Mouse (Mus musculus) ES-Bruce4 (cell line): ENCODE measurements around the gene Was. TPM values are rescaled to one million over a fixed set of nuclear protein-coding genes. Genes with fewer than 3 reads are reported as not detected.
A peak's percentile ranks its signal among the peaks of the same experiment; 100 is the strongest.

Experiments used
- H3K27ac ChIP-seq: 2 replicates; pipeline ENCODE4 v1.5.1; 2012; ENCODE audit warnings: low read length, inconsistent platforms; ENCODE audit not compliant: insufficient read depth
- H3K27me3 ChIP-seq: 2 replicates; pipeline ENCODE4 v1.6.1; 2012; ENCODE audit warnings: mild to moderate bottlenecking, low read length, inconsistent platforms; ENCODE audit not compliant: control insufficient read depth, poor library complexity, insufficient read depth, severe bottlenecking
- H3K36me3 ChIP-seq: 2 replicates; pipeline ENCODE4 v1.6.1; 2012; ENCODE audit warnings: inconsistent platforms, mild to moderate bottlenecking, low read length, moderate library complexity; ENCODE audit not compliant: control insufficient read depth, poor library complexity, insufficient read depth, severe bottlenecking
- H3K4me1 ChIP-seq: one replicate; pipeline ENCODE4 v1.8.1; 2011; ENCODE audit warnings: low read length; ENCODE audit not compliant: control insufficient read depth, insufficient read depth
- H3K4me3 ChIP-seq: 2 replicates; pipeline ENCODE4 v1.5.1; 2011; ENCODE audit warnings: low read depth, mild to moderate bottlenecking, low read length
- H3K9ac ChIP-seq: 2 replicates; pipeline ENCODE4 v1.6.1; 2012; ENCODE audit warnings: low read depth, mild to moderate bottlenecking, inconsistent platforms; ENCODE audit not compliant: poor library complexity, severe bottlenecking
- H3K9me3 ChIP-seq: replicated peaks from 2 replicates; pipeline ENCODE4 v1.6.1; 2012; ENCODE audit warnings: mild to moderate bottlenecking, low read length, inconsistent platforms; ENCODE audit not compliant: control insufficient read depth, poor library complexity, insufficient read depth, severe bottlenecking
- CTCF ChIP-seq: IDR thresholded peaks from one replicate; pipeline ENCODE4 v1.8.1; 2011; ENCODE audit warnings: low read depth, low read length
- EP300 ChIP-seq: IDR thresholded peaks from 2 replicates; pipeline ENCODE4 v1.6.1; 2011; ENCODE audit warnings: low read depth, low read length; ENCODE audit not compliant: insufficient read depth
- POLR2A ChIP-seq: IDR thresholded peaks from one replicate; pipeline ENCODE4 v1.8.1; 2011; ENCODE audit warnings: low read length; ENCODE audit not compliant: insufficient read depth
- polyA plus RNA-seq: library from polyadenylated mRNA; stranded (reverse); fragments of >200 nt; gene quantifications from 2 replicates; pipeline ENCODE4 v1.2.4, GENCODE M21; 2011; ENCODE audit warnings: low read depth; ENCODE audit not compliant: missing spikeins, insufficient read depth, insufficient read length

Was gene
- polyA plus RNA-seq, result 0.62 and 0.66 TPM in 2 replicates

- no peaks in the 10 kb centered on the region for H3K4me1 ChIP-seq
- H3K27me3 ChIP-seq, result no peaks in the 10 kb centered on the region
- H3K27ac ChIP-seq, result no peak within 1 kb of the TSS
- H3K9me3 ChIP-seq, result no peaks in the 10 kb centered on the region
- H3K36me3 ChIP-seq, result no peaks in the 10 kb centered on the region
- TF ChIP-seq EP300 (no peak), CTCF (no peak), POLR2A (no peak)
- H3K4me3 ChIP-seq, result no peak within 1 kb of the TSS; the same call in 1 of the 2 replicates
- no peak within 1 kb of the TSS for H3K9ac ChIP-seq
These were observed at the start of gene Was for GRCm38 (mm10) chrX:8090346-8090953. Gene Was, minus strand, starts transcription at chrX:8090498.

- Histone ChIP-seq H3K36me3 (peaks cover 48% of the 10 kb centered on the region), H3K27ac (no peak overlapping the region), H3K4me3 (no peak overlapping the region), H3K4me1 (no peaks in the 10 kb centered on the region), H3K9ac (no peak overlapping the region), H3K27me3 (no peaks in the 10 kb centered on the region), H3K9me3 (no peaks in the 10 kb centered on the region)
- TF ChIP-seq POLR2A, result no peak
- no peak for TF ChIP-seq CTCF
- TF ChIP-seq EP300, result no peak
These were observed 49.2 kb upstream of the Was start for GRCm38 (mm10) chrX:8139480-8139879.

GRCm38 (mm10) chrX:8135886-8136285, 45.6 kb upstream of the Was start:
- H3K27me3 ChIP-seq, result no peaks in the 10 kb centered on the region
- no peaks in the 10 kb centered on the region for H3K9me3 ChIP-seq
- TF ChIP-seq EP300, result no peak
- TF ChIP-seq CTCF, result no peak
- TF ChIP-seq POLR2A, result no peak
- H3K9ac ChIP-seq, result no peak overlapping the region
- no peaks in the 10 kb centered on the region for H3K4me1 ChIP-seq
- H3K4me3 ChIP-seq, result no peak overlapping the region
- no peak overlapping the region for H3K27ac ChIP-seq
- H3K36me3 ChIP-seq, result peaks cover 18% of the 10 kb centered on the region

- no peaks in the 10 kb centered on the region for H3K27me3 ChIP-seq
- H3K4me1 ChIP-seq, result no peaks in the 10 kb centered on the region
- peak within 1 kb of the TSS; percentile 80 for H3K4me3 ChIP-seq
- H3K9me3 ChIP-seq, result no peaks in the 10 kb centered on the region
- H3K36me3 ChIP-seq, result no peaks in the 10 kb centered on the region; the same call in 1 of the 2 replicates
- TF ChIP-seq CTCF (no peak), POLR2A (no peak), EP300 (no peak)
- peak within 1 kb of the TSS; percentile 19; the same call in 1 of the 2 replicates for H3K9ac ChIP-seq
- no peak within 1 kb of the TSS for H3K27ac ChIP-seq
These were observed 42.0 kb upstream of the Was start, which contains the start of gene Wdr13 for GRCm38 (mm10) chrX:8132017-8132976. Gene Wdr13, minus strand, starts transcription at chrX:8132892.

GRCm38 (mm10) chrX:8131393-8131792, 41.1 kb upstream of the Was start:
- Histone ChIP-seq H3K9ac (peak overlapping the region; percentile 23; the same call in 1 of the 2 replicates), H3K27ac (no peak overlapping the region), H3K4me1 (no peaks in the 10 kb centered on the region), H3K9me3 (no peaks in the 10 kb centered on the region), H3K4me3 (peak overlapping the region; percentile 63), H3K36me3 (no peaks in the 10 kb centered on the region), H3K27me3 (no peaks in the 10 kb centered on the region)
- TF ChIP-seq POLR2A (no peak), EP300 (no peak), CTCF (no peak)

GRCm38 (mm10) chrX:8125235-8125634, 34.9 kb upstream of the Was start:
- no peaks in the 10 kb centered on the region for H3K9me3 ChIP-seq
- TF ChIP-seq CTCF (no peak), POLR2A (no peak), EP300 (no peak)
- no peak overlapping the region for H3K4me3 ChIP-seq
- no peaks in the 10 kb centered on the region for H3K27me3 ChIP-seq
- H3K27ac ChIP-seq, result no peak overlapping the region
- no peaks in the 10 kb centered on the region for H3K4me1 ChIP-seq
- no peak overlapping the region for H3K9ac ChIP-seq
- H3K36me3 ChIP-seq, result no peaks in the 10 kb centered on the region
